Mouse (Mus musculus): ENCODE measurements around the gene Mylk. TPM values are rescaled to one million over a fixed set of nuclear protein-coding genes. Genes with fewer than 3 reads are reported as not detected.

Gene Mylk
- polyA plus RNA-seq, 1 experiment from 2014 or later = 562 TPM

GRCm38 (mm10) chr16:34763959-34764591 is 19.1 kb downstream of the Mylk start:
- H3K36me3 ChIP-seq (ENCODE audit: control insufficient read depth, insufficient read depth) = no peaks in the 10 kb centered on the region
- H3K27ac ChIP-seq (ENCODE audit: low read depth, low read length) = no peak overlapping the region
- TF ChIP-seq CTCF (IDR thresholded peaks at IDR 0.05; ENCODE audit: low read depth) = no peak
- ATAC-seq = no peak
- H3K4me3 ChIP-seq (ENCODE audit: low read depth, low read length) = no peak overlapping the region
- no peaks in the 10 kb centered on the region for H3K27me3 ChIP-seq (replicated peaks; ENCODE audit: control insufficient read depth, insufficient read depth, low read length)
- H3K9ac ChIP-seq (ENCODE audit: low read depth, low read length) = no peak overlapping the region
- no peaks in the 10 kb centered on the region for H3K9me3 ChIP-seq (ENCODE audit: control insufficient read depth)
- H3K4me2 ChIP-seq (replicated peaks; ENCODE audit: low read depth) = no peak overlapping the region
- 86% methylated on average over 9 of the region's 9 CpGs for WGBS
- H3K4me1 ChIP-seq (replicated peaks; ENCODE audit: control insufficient read depth, insufficient read depth, low read length) = no peaks in the 10 kb centered on the region

GRCm38 (mm10) chr16:34765666-34766065 is 20.7 kb downstream of the Mylk start:
- 78% methylated on average over 1 of the region's 1 CpGs for WGBS
- Histone ChIP-seq H3K36me3 (ENCODE audit: control insufficient read depth, insufficient read depth) (no peaks in the 10 kb centered on the region), H3K4me2 (replicated peaks; ENCODE audit: low read depth) (no peak overlapping the region), H3K9me3 (ENCODE audit: control insufficient read depth) (no peaks in the 10 kb centered on the region), H3K27ac (ENCODE audit: low read depth, low read length) (no peak overlapping the region), H3K9ac (ENCODE audit: low read depth, low read length) (no peak overlapping the region), H3K27me3 (replicated peaks; ENCODE audit: control insufficient read depth, insufficient read depth, low read length) (no peaks in the 10 kb centered on the region), H3K4me3 (ENCODE audit: low read depth, low read length) (no peak overlapping the region), H3K4me1 (replicated peaks; ENCODE audit: control insufficient read depth, insufficient read depth, low read length) (no peaks in the 10 kb centered on the region)
- no peak for TF ChIP-seq CTCF (IDR thresholded peaks at IDR 0.05; ENCODE audit: low read depth)
- ATAC-seq = no peak

- H3K4me2 ChIP-seq (replicated peaks; ENCODE audit: low read depth) = no peak overlapping the region
- no peaks in the 10 kb centered on the region for H3K9me3 ChIP-seq (ENCODE audit: control insufficient read depth)
- ATAC-seq = no peak
- 100% methylated on average over 1 of the region's 1 CpGs for WGBS
- H3K27ac ChIP-seq (ENCODE audit: low read depth, low read length) = no peak overlapping the region
- H3K27me3 ChIP-seq (replicated peaks; ENCODE audit: control insufficient read depth, insufficient read depth, low read length) = no peaks in the 10 kb centered on the region
- no peak for TF ChIP-seq CTCF (IDR thresholded peaks at IDR 0.05; ENCODE audit: low read depth)
- H3K9ac ChIP-seq (ENCODE audit: low read depth, low read length) = no peak overlapping the region
- no peaks in the 10 kb centered on the region for H3K36me3 ChIP-seq (ENCODE audit: control insufficient read depth, insufficient read depth)
- no peaks in the 10 kb centered on the region for H3K4me1 ChIP-seq (replicated peaks; ENCODE audit: control insufficient read depth, insufficient read depth, low read length)
- no peak overlapping the region for H3K4me3 ChIP-seq (ENCODE audit: low read depth, low read length)
Observed at GRCm38 (mm10) chr16:34766193-34766592, 21.2 kb downstream of the Mylk start.

- no peak for TF ChIP-seq CTCF (IDR thresholded peaks at IDR 0.05; ENCODE audit: low read depth)
- ATAC-seq = no peak
- Histone ChIP-seq H3K27me3 (replicated peaks; ENCODE audit: control insufficient read depth, insufficient read depth, low read length) (no peaks in the 10 kb centered on the region), H3K9ac (ENCODE audit: low read depth, low read length) (no peak overlapping the region), H3K4me3 (ENCODE audit: low read depth, low read length) (no peak overlapping the region), H3K36me3 (ENCODE audit: control insufficient read depth, insufficient read depth) (no peaks in the 10 kb centered on the region), H3K9me3 (ENCODE audit: control insufficient read depth) (no peaks in the 10 kb centered on the region), H3K4me2 (replicated peaks; ENCODE audit: low read depth) (no peak overlapping the region), H3K4me1 (replicated peaks; ENCODE audit: control insufficient read depth, insufficient read depth, low read length) (no peaks in the 10 kb centered on the region), H3K27ac (ENCODE audit: low read depth, low read length) (no peak overlapping the region)
- 92% methylated on average over 2 of the region's 2 CpGs for WGBS
Observed at GRCm38 (mm10) chr16:34767443-34767842, 22.4 kb downstream of the Mylk start.

GRCm38 (mm10) chr16:34768436-34768835 is 23.4 kb downstream of the Mylk start:
- no peak for ATAC-seq
- Histone ChIP-seq H3K27ac (ENCODE audit: low read depth, low read length) (no peak overlapping the region), H3K9me3 (ENCODE audit: control insufficient read depth) (no peaks in the 10 kb centered on the region), H3K9ac (ENCODE audit: low read depth, low read length) (no peak overlapping the region), H3K4me3 (ENCODE audit: low read depth, low read length) (no peak overlapping the region), H3K4me1 (replicated peaks; ENCODE audit: control insufficient read depth, insufficient read depth, low read length) (no peaks in the 10 kb centered on the region), H3K27me3 (replicated peaks; ENCODE audit: control insufficient read depth, insufficient read depth, low read length) (no peaks in the 10 kb centered on the region), H3K36me3 (ENCODE audit: control insufficient read depth, insufficient read depth) (no peaks in the 10 kb centered on the region), H3K4me2 (replicated peaks; ENCODE audit: low read depth) (no peak overlapping the region)
- 63% methylated on average over 4 of the region's 4 CpGs for WGBS
- no peak for TF ChIP-seq CTCF (IDR thresholded peaks at IDR 0.05; ENCODE audit: low read depth)

- Histone ChIP-seq H3K9me3 (ENCODE audit: control insufficient read depth) (no peaks in the 10 kb centered on the region), H3K27me3 (replicated peaks; ENCODE audit: control insufficient read depth, insufficient read depth, low read length) (no peaks in the 10 kb centered on the region), H3K4me2 (replicated peaks; ENCODE audit: low read depth) (no peak overlapping the region), H3K4me1 (replicated peaks; ENCODE audit: control insufficient read depth, insufficient read depth, low read length) (no peaks in the 10 kb centered on the region), H3K9ac (ENCODE audit: low read depth, low read length) (no peak overlapping the region), H3K36me3 (ENCODE audit: control insufficient read depth, insufficient read depth) (no peaks in the 10 kb centered on the region), H3K27ac (ENCODE audit: low read depth, low read length) (no peak overlapping the region), H3K4me3 (ENCODE audit: low read depth, low read length) (no peak overlapping the region)
- ATAC-seq = no peak
- no peak for TF ChIP-seq CTCF (IDR thresholded peaks at IDR 0.05; ENCODE audit: low read depth)
- WGBS = 90% methylated on average over 4 of the region's 4 CpGs
Observed at GRCm38 (mm10) chr16:34770127-34770526, 25.1 kb downstream of the Mylk start.

Data from intestine, postnatal 0 days (tissue).